Mouse (Mus musculus) midbrain, postnatal 0 days (tissue): ENCODE measurements around the gene Ric8b. TPM values are rescaled to one million over a fixed set of nuclear protein-coding genes. Genes with fewer than 3 reads are reported as not detected.

Source experiments
- ATAC-seq: fragments of 200-750 bp; cut with Nextera tagmentation; 2 replicates; pipeline ENCODE4 v1.8.0; 2017; ENCODE audit warnings: moderate number of reproducible peaks, mild to moderate bottlenecking, moderate TSS enrichment, moderate library complexity; ENCODE audit not compliant: low FRiP score
- DNase-seq: peaks from one replicate; pipeline ENCODE4 v3.0.0-alpha.2; 2015; ENCODE audit warnings: low spot score
- H3K27ac ChIP-seq: fragments of 300-500 bp; sonication (generic); 2 replicates; pipeline ENCODE4 v1.5.1; 2014; ENCODE audit warnings: low read depth, mild to moderate bottlenecking, low read length, mixed read lengths
- H3K27me3 ChIP-seq: fragments of 300-500 bp; sonication (generic); 2 replicates; pipeline ENCODE4 v1.6.1; 2014; ENCODE audit warnings: low read length, control low read depth, mixed read lengths; ENCODE audit not compliant: insufficient read depth
- H3K36me3 ChIP-seq: fragments of 300-500 bp; sonication (generic); 2 replicates; pipeline ENCODE4 v1.6.1; 2014; ENCODE audit warnings: low read length, control low read depth, mixed read lengths; ENCODE audit not compliant: insufficient read depth
- H3K4me1 ChIP-seq: fragments of 300-500 bp; sonication (generic); 2 replicates; pipeline ENCODE4 v1.6.1; 2014; ENCODE audit warnings: mild to moderate bottlenecking, control low read depth, antibody characterized with exemption, low read length, mixed read lengths; ENCODE audit not compliant: insufficient read depth
- H3K4me2 ChIP-seq: fragments of 300-500 bp; sonication (generic); 2 replicates; pipeline ENCODE4 v1.6.1; 2014; ENCODE audit warnings: low read depth, mild to moderate bottlenecking, low read length, mixed read lengths; ENCODE audit not compliant: poor library complexity, severe bottlenecking
- H3K4me3 ChIP-seq: fragments of 300-500 bp; sonication (generic); 2 replicates; pipeline ENCODE4 v1.5.1; 2014; ENCODE audit warnings: low read depth, mild to moderate bottlenecking, low read length, moderate library complexity
- H3K9ac ChIP-seq: fragments of 300-500 bp; sonication (generic); replicated peaks from 2 replicates; pipeline ENCODE4 v1.6.1; 2014; ENCODE audit warnings: mild to moderate bottlenecking, low read length, moderate library complexity, mixed read lengths; ENCODE audit not compliant: poor library complexity, severe bottlenecking
- H3K9me3 ChIP-seq: fragments of 300-500 bp; sonication (generic); 2 replicates; pipeline ENCODE4 v1.6.1; 2016; ENCODE audit warnings: low read length, control low read depth
- CTCF ChIP-seq: IDR thresholded peaks from 2 replicates; pipeline ENCODE4 v1.5.1; 2016; ENCODE audit warnings: antibody characterized with exemption, mild to moderate bottlenecking
- WGBS: fragments of 180-500 bp; shearing (Covaris S2); extraction: QIAGEN DNeasy Blood & Tissue Kit; methylation state at CpG from one replicate; pipeline ENCODE4 v1.1.7; 2014; 5-methylcytosine and 5-hydroxymethylcytosine counted together
- polyA plus RNA-seq: library from polyadenylated mRNA; unstranded; fragments of >200 nt; fragmentation: Nextera tagmentation; extraction: Ambion mirVana; gene quantifications from 2 replicates; pipeline ENCODE4 v1.2.1, GENCODE M21; 2015
- total RNA-seq: library from RNA; depleted of rRNA; stranded (reverse); fragments of >200 nt; gene quantifications from 2 replicates; pipeline ENCODE4 v1.2.3, GENCODE M21; 2014

Ric8b gene
- total and polyA plus RNA-seq, 2 experiments from 2014 or later = 34.8 to 48.4 TPM

DNA sequence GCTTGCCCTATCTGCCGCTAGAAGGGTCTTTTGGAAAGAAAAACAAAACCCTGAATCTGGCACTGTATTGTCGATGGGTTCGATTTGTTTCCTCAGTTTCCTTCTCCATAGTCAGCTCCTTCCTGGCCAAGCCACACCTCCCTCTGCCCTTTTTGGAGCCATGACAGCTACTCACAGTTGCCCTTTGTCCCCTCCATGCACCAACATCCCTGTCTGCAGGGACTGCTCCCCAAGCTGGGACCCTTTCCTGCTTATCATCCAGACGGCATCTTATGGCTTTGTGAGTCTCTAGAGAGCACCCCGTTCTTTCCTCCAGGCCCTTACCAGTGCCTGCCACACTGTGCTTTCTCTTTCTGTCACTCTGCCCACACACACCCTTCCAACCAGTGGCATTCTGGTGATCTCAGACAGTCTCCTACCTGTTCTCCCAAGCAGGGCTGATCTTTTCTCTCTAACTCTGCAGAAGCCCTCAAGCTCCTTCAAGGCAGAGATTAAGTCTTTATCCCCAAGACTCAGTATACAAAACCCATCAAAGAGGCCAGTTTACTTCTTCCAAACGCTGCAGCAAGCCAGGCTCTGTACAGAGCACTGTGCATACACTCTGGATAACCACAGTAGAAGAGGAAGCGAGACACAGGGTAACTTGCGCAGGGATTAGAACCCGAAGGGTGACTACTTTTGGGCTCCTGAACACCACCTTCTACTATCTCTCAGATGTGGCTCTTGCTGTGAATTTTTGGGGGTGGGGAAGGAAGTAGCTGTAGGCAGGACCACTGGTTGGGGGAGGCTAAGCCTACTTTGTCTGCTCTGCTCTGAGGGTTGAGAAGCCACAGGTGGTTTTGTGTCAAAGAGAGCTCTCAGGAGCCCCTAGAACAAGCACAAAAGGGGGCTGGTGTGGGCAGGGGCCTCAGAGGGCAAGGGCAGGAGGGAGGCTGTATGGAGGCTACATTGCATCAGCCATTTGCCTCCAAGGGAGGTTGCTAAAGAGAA, 20.2 kb upstream of the Ric8b start:
- 64% methylated on average over 9 of the region's 9 CpGs for WGBS
- Histone ChIP-seq H3K27me3 (no peaks in the 10 kb centered on the region), H3K9ac (no peak overlapping the region), H3K36me3 (no peaks in the 10 kb centered on the region), H3K4me2 (no peak overlapping the region), H3K27ac (no peak overlapping the region), H3K9me3 (no peaks in the 10 kb centered on the region), H3K4me1 (no peaks in the 10 kb centered on the region), H3K4me3 (no peak overlapping the region)
- no peak for TF ChIP-seq CTCF
- DNase-seq (no peak), ATAC-seq (no peak)

DNA sequence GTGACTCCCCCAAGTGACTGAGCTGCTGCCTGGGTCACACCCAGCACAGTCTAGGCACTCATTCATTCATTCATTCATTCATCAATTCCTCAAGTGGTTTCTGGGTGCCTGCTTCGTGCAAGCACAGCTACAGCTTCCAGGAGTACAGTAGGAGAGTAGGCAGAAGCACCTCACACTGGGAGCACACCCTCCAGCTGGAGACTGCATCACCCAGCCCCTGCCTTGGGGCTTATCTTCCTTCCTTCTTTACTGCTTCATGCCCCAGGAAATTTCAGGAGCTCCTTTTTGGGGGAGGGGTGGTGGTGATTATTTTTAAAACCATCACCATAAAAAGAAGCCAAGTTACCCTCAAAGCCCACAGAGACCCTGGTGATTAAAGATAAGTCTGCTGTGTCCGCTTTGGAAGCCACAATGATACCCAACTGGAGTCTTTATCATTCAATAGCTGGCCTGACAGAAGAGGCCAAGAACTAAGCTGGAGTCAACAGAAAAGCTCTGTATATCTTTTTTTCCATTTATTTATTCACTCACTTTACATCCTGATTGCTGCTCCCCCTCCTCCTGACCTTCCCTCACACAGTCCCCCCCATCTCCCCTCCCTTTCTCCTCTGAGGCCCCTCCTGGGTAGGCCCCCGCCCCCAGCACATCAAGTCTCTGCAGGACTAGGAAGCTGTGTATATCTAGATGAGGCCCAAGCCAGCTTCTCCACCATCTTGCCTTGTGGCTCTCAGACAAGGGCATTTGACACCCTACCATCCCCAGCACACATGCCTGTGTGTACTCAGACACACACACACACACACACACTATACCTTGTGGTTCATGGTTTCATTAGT, 19.1 kb upstream of the Ric8b start:
- Histone ChIP-seq H3K9ac (no peak overlapping the region), H3K4me2 (no peak overlapping the region), H3K27me3 (no peaks in the 10 kb centered on the region), H3K36me3 (no peaks in the 10 kb centered on the region), H3K4me1 (peaks cover 3% of the 10 kb centered on the region; the same call in 1 of the 2 replicates), H3K4me3 (no peak overlapping the region), H3K27ac (no peak overlapping the region), H3K9me3 (no peaks in the 10 kb centered on the region)
- DNase-seq (no peak), ATAC-seq (no peak)
- WGBS = 85% methylated on average over 3 of the region's 3 CpGs
- no peak for TF ChIP-seq CTCF

DNA sequence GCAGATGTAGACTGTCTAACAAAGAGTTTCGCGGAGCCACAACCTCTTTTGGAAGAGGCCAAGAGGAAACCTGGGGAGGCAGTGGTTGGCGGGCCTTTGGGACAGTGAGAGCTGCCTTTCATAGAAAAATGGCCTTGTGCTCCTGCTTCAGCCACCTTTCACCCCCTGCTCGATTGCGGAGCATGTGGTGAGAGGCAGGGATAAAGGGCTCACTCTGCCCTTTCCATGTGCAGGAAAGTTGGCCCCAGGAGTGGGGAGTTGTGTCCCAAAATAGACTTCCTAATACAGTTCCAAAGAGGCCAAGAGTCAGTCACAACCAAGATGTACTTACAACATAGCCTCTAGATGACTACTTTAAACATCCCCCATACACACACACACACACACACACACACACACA, 15.7 kb upstream of the Ric8b start:
- TF ChIP-seq CTCF = no peak
- H3K4me2 ChIP-seq = no peak overlapping the region
- 83% methylated on average over 5 of the region's 5 CpGs for WGBS

DNA sequence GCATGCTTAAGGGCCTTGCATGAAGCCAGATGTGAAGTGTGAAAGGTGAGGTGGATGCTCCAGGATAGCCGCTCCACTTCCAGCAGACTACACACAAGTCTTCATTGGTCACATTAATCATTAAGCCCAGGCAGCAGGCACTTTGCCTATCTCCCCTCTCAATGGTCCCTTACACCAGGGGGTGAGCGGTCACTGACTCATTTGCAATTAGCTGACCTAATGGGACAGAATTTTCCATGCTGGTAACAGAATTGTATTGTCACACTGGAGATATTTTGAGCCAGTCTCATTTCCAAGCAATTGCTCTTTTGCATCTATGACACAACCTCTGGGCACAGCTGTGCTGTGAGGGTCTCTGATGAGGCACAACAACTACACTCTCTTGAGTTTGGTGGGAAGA, 15.2 kb upstream of the Ric8b start:
- 92% methylated on average over 2 of the region's 2 CpGs for WGBS
- Histone ChIP-seq H3K9me3 (no peaks in the 10 kb centered on the region), H3K36me3 (no peaks in the 10 kb centered on the region), H3K4me1 (peaks cover 8% of the 10 kb centered on the region; the same call in 1 of the 2 replicates), H3K4me2 (no peak overlapping the region), H3K4me3 (no peak overlapping the region), H3K27me3 (no peaks in the 10 kb centered on the region), H3K9ac (no peak overlapping the region), H3K27ac (no peak overlapping the region)
- ATAC-seq (no peak), DNase-seq (no peak)
- TF ChIP-seq CTCF = no peak

More for the DNA sequence above, 15.7 kb upstream of the Ric8b start:
- H3K27ac ChIP-seq = no peak overlapping the region
- no peak for DNase-seq
- H3K9me3 ChIP-seq = no peaks in the 10 kb centered on the region
- H3K4me1 ChIP-seq = peaks cover 8% of the 10 kb centered on the region; the same call in 1 of the 2 replicates
- no peaks in the 10 kb centered on the region for H3K36me3 ChIP-seq
- H3K9ac ChIP-seq = no peak overlapping the region
- no peak for ATAC-seq
- H3K4me3 ChIP-seq = no peak overlapping the region
- H3K27me3 ChIP-seq = no peaks in the 10 kb centered on the region

DNA sequence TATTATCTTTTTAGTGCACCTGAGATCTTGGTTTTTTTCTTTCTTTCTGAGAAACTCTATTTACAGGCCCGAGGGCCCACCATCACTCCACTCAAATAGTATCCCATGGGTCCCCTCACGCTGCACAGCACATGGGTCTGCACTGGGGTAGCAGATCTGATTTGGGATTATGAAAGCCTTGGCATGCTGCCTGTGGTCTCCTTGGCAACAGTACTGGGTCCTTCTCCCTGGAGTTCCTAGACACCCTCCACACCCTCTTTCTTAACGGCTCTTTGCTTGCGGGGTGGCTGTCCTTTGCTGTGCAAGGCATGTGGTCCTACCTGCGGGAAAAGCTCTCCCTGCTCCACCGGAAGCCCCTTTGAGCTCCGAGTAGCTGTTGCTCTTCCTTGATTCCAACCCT, 14.1 kb upstream of the Ric8b start:
- Histone ChIP-seq H3K4me1 (peaks cover 8% of the 10 kb centered on the region; the same call in 1 of the 2 replicates), H3K27ac (peak overlapping the region; percentile 19; the same call in 1 of the 2 replicates), H3K36me3 (no peaks in the 10 kb centered on the region), H3K27me3 (no peaks in the 10 kb centered on the region), H3K9ac (0 out of 2 replicates have a peak overlapping the region, but pooled peaks have one; percentile 33), H3K4me3 (no peak overlapping the region), H3K4me2 (peak overlapping the region; percentile 29), H3K9me3 (no peaks in the 10 kb centered on the region)
- DNase-seq = peak; percentile 70
- WGBS = 35% methylated on average over 7 of the region's 7 CpGs
- no peak for TF ChIP-seq CTCF
- ATAC-seq = 0 out of 2 replicates have a peak, but pooled peaks have one; percentile 36
